Mouse (Mus musculus): ENCODE data around the gene Nupl2. TPM values are rescaled to one million over a fixed set of nuclear protein-coding genes. Genes with fewer than 3 reads are reported as not detected.

Gene Nupl2
- 16.6 TPM in 2 replicates for polyA plus RNA-seq (2015; fragmentation: Nextera tagmentation; extraction: Ambion mirVana)

GRCm38 (mm10) chr5:24164789-24165445 lies at the start of gene Nupl2:
Gene Nupl2, plus strand, starts transcription at chr5:24164963.
- Histone ChIP-seq H3K4me1 (peaks cover 5% of the 10 kb centered on the region; the same call in 1 of the 2 replicates), H3K27me3 (no peaks in the 10 kb centered on the region), H3K4me3 (peak within 1 kb of the TSS; percentile 77), H3K27ac (peak within 1 kb of the TSS; percentile 48; the same call in 1 of the 2 replicates), H3K4me2 (peak within 1 kb of the TSS; percentile 60), H3K36me3 (peaks cover 7% of the 10 kb centered on the region), H3K9me3 (no peaks in the 10 kb centered on the region), H3K9ac (peak within 1 kb of the TSS; percentile 80)
- WGBS = under 1% methylated on average over 52 of the region's 52 CpGs
- peak; percentile 99 for ATAC-seq (ENCODE audit: borderline replicate concordance, extremely low read depth, low FRiP score, low TSS enrichment)

GRCm38 (mm10) chr5:24122221-24122620 lies 42.5 kb upstream of the Nupl2 start:
- WGBS = 92% methylated on average over 2 of the region's 2 CpGs
- Histone ChIP-seq H3K4me1 (no peaks in the 10 kb centered on the region), H3K4me3 (no peak overlapping the region), H3K27ac (no peak overlapping the region), H3K36me3 (no peaks in the 10 kb centered on the region; the same call in 1 of the 2 replicates), H3K4me2 (no peak overlapping the region), H3K27me3 (no peaks in the 10 kb centered on the region), H3K9ac (no peak overlapping the region), H3K9me3 (no peaks in the 10 kb centered on the region)
- ATAC-seq (ENCODE audit: borderline replicate concordance, extremely low read depth, low FRiP score, low TSS enrichment) = no peak

- ATAC-seq (ENCODE audit: borderline replicate concordance, extremely low read depth, low FRiP score, low TSS enrichment) = no peak
- Histone ChIP-seq H3K27ac (no peak overlapping the region), H3K9ac (no peak overlapping the region), H3K27me3 (no peaks in the 10 kb centered on the region), H3K9me3 (no peaks in the 10 kb centered on the region), H3K4me3 (no peak overlapping the region), H3K4me2 (no peak overlapping the region), H3K36me3 (no peaks in the 10 kb centered on the region; the same call in 1 of the 2 replicates), H3K4me1 (no peaks in the 10 kb centered on the region)
- 93% methylated on average over 1 of the region's 1 CpGs for WGBS
These were observed 40.6 kb upstream of the Nupl2 start for GRCm38 (mm10) chr5:24124175-24124574.

- H3K36me3 ChIP-seq = no peaks in the 10 kb centered on the region; the same call in 1 of the 2 replicates
- no peak overlapping the region for H3K27ac ChIP-seq
- no peaks in the 10 kb centered on the region for H3K9me3 ChIP-seq
- no peak overlapping the region for H3K9ac ChIP-seq
- no peak overlapping the region for H3K4me2 ChIP-seq
- H3K4me3 ChIP-seq = no peak overlapping the region
- 79% methylated on average over 3 of the region's 3 CpGs for WGBS
- no peaks in the 10 kb centered on the region for H3K4me1 ChIP-seq
- no peaks in the 10 kb centered on the region for H3K27me3 ChIP-seq
- ATAC-seq (ENCODE audit: borderline replicate concordance, extremely low read depth, low FRiP score, low TSS enrichment) = no peak
These were observed 40.0 kb upstream of the Nupl2 start for GRCm38 (mm10) chr5:24124579-24125276.

- H3K9ac ChIP-seq = no peak overlapping the region
These were observed 38.7 kb upstream of the Nupl2 start for GRCm38 (mm10) chr5:24125910-24126636.

GRCm38 (mm10) chr5:24126967-24127366 lies 37.8 kb upstream of the Nupl2 start:
- Histone ChIP-seq H3K4me2 (no peak overlapping the region), H3K4me1 (no peaks in the 10 kb centered on the region), H3K27ac (no peak overlapping the region), H3K9ac (no peak overlapping the region), H3K27me3 (no peaks in the 10 kb centered on the region), H3K36me3 (no peaks in the 10 kb centered on the region), H3K4me3 (no peak overlapping the region), H3K9me3 (no peaks in the 10 kb centered on the region)
- no peak for ATAC-seq (ENCODE audit: borderline replicate concordance, extremely low read depth, low FRiP score, low TSS enrichment)
- 66% methylated on average over 4 of the region's 4 CpGs for WGBS

More at GRCm38 (mm10) chr5:24125910-24126636, 38.7 kb upstream of the Nupl2 start:
- Histone ChIP-seq H3K9me3 (no peaks in the 10 kb centered on the region), H3K4me3 (no peak overlapping the region), H3K4me2 (no peak overlapping the region), H3K27ac (0 out of 2 replicates have a peak overlapping the region, but pooled peaks have one; percentile 36), H3K36me3 (no peaks in the 10 kb centered on the region), H3K4me1 (no peaks in the 10 kb centered on the region), H3K27me3 (no peaks in the 10 kb centered on the region)
- no peak for ATAC-seq (ENCODE audit: borderline replicate concordance, extremely low read depth, low FRiP score, low TSS enrichment)
- WGBS = 76% methylated on average over 1 of the region's 1 CpGs

GRCm38 (mm10) chr5:24146964-24147363 lies 17.8 kb upstream of the Nupl2 start:
- H3K9me3 ChIP-seq = no peaks in the 10 kb centered on the region
- H3K4me3 ChIP-seq = no peak overlapping the region
- peaks cover 47% of the 10 kb centered on the region for H3K36me3 ChIP-seq
- no peaks in the 10 kb centered on the region for H3K4me1 ChIP-seq
- no peak overlapping the region for H3K4me2 ChIP-seq
- 89% methylated on average over 5 of the region's 5 CpGs for WGBS
- H3K27me3 ChIP-seq = no peaks in the 10 kb centered on the region
- no peak for ATAC-seq (ENCODE audit: borderline replicate concordance, extremely low read depth, low FRiP score, low TSS enrichment)
- no peak overlapping the region for H3K9ac ChIP-seq
- no peak overlapping the region for H3K27ac ChIP-seq

- H3K4me3 ChIP-seq = no peak overlapping the region
- H3K36me3 ChIP-seq = peaks cover 17% of the 10 kb centered on the region
- H3K4me1 ChIP-seq = no peaks in the 10 kb centered on the region
- H3K4me2 ChIP-seq = no peak overlapping the region
- H3K9me3 ChIP-seq = no peaks in the 10 kb centered on the region
- ATAC-seq (ENCODE audit: borderline replicate concordance, extremely low read depth, low FRiP score, low TSS enrichment) = no peak
- H3K9ac ChIP-seq = no peak overlapping the region
- no peaks in the 10 kb centered on the region for H3K27me3 ChIP-seq
- no peak overlapping the region for H3K27ac ChIP-seq
These were observed 12.6 kb upstream of the Nupl2 start for GRCm38 (mm10) chr5:24152199-24152598.

- H3K4me2 ChIP-seq = no peak overlapping the region
- H3K27me3 ChIP-seq = no peaks in the 10 kb centered on the region
- no peaks in the 10 kb centered on the region for H3K9me3 ChIP-seq
- peaks cover 15% of the 10 kb centered on the region for H3K36me3 ChIP-seq
- 93% methylated on average over 6 of the region's 6 CpGs for WGBS
- H3K4me1 ChIP-seq = no peaks in the 10 kb centered on the region
- ATAC-seq (ENCODE audit: borderline replicate concordance, extremely low read depth, low FRiP score, low TSS enrichment) = no peak
- no peak overlapping the region for H3K9ac ChIP-seq
- H3K4me3 ChIP-seq = no peak overlapping the region
- no peak overlapping the region for H3K27ac ChIP-seq
These were observed 8.0 kb upstream of the Nupl2 start for GRCm38 (mm10) chr5:24156774-24157173.

GRCm38 (mm10) chr5:24167263-24167662 lies 2.5 kb downstream of the Nupl2 start:
- no peak overlapping the region for H3K4me3 ChIP-seq
- 45% methylated on average over 5 of the region's 5 CpGs for WGBS
- no peaks in the 10 kb centered on the region for H3K9me3 ChIP-seq
- H3K27ac ChIP-seq = no peak overlapping the region
- H3K4me1 ChIP-seq = peaks cover 5% of the 10 kb centered on the region; the same call in 1 of the 2 replicates
- H3K36me3 ChIP-seq = peaks cover 17% of the 10 kb centered on the region
- ATAC-seq (ENCODE audit: borderline replicate concordance, extremely low read depth, low FRiP score, low TSS enrichment) = no peak
- H3K9ac ChIP-seq = no peak overlapping the region
- H3K27me3 ChIP-seq = no peaks in the 10 kb centered on the region
- H3K4me2 ChIP-seq = no peak overlapping the region

GRCm38 (mm10) chr5:24169881-24170280 lies 5.1 kb downstream of the Nupl2 start:
- 88% methylated on average over 6 of the region's 6 CpGs for WGBS
- no peak overlapping the region for H3K27ac ChIP-seq
- H3K9ac ChIP-seq = no peak overlapping the region
- H3K9me3 ChIP-seq = no peaks in the 10 kb centered on the region
- ATAC-seq (ENCODE audit: borderline replicate concordance, extremely low read depth, low FRiP score, low TSS enrichment) = no peak
- peaks cover 19% of the 10 kb centered on the region for H3K36me3 ChIP-seq
- no peaks in the 10 kb centered on the region for H3K27me3 ChIP-seq
- H3K4me2 ChIP-seq = no peak overlapping the region
- no peak overlapping the region for H3K4me3 ChIP-seq
- peaks cover 5% of the 10 kb centered on the region; the same call in 1 of the 2 replicates for H3K4me1 ChIP-seq

GRCm38 (mm10) chr5:24172092-24172491 lies 7.3 kb downstream of the Nupl2 start:
- no peak overlapping the region for H3K4me3 ChIP-seq
- no peaks in the 10 kb centered on the region for H3K4me1 ChIP-seq
- no peak overlapping the region for H3K9ac ChIP-seq
- no peak overlapping the region for H3K27ac ChIP-seq
- no peak overlapping the region for H3K4me2 ChIP-seq
- peaks cover 19% of the 10 kb centered on the region for H3K36me3 ChIP-seq
- no peak for ATAC-seq (ENCODE audit: borderline replicate concordance, extremely low read depth, low FRiP score, low TSS enrichment)
- no peaks in the 10 kb centered on the region for H3K9me3 ChIP-seq
- H3K27me3 ChIP-seq = no peaks in the 10 kb centered on the region
